Mouse (Mus musculus) ES-E14 (cell line): Measurements from ENCODE around the gene Glod4. TPM values are rescaled to one million over a fixed set of nuclear protein-coding genes. Genes with fewer than 3 reads are reported as not detected.
A peak's percentile ranks its signal among the peaks of the same experiment; 100 is the strongest.

Experiments
- DNase-seq: peaks from one replicate; pipeline ENCODE4 v3.0.0-alpha.2; 2013; ENCODE audit warnings: low read depth, low spot score
- H3K27ac ChIP-seq: 2 replicates; pipeline ENCODE4 v1.5.1; 2012; ENCODE audit warnings: low read depth, mild to moderate bottlenecking, low read length, moderate library complexity, mixed read lengths; ENCODE audit not compliant: poor library complexity, insufficient read depth, severe bottlenecking
- H3K36me3 ChIP-seq: 2 replicates; pipeline ENCODE4 v1.6.1; 2012; ENCODE audit warnings: mild to moderate bottlenecking, low read length, moderate library complexity, mixed read lengths; ENCODE audit not compliant: control insufficient read depth, poor library complexity, insufficient read depth, severe bottlenecking
- H3K4me1 ChIP-seq, 2 experiments: fragments of 150-350 bp in 1 of 2; sonication (generic) in 1 of 2; 2 replicates each; pipeline ENCODE4 v1.6.1; 2012; ENCODE audit warnings: low read length in 2 of 2, mild to moderate bottlenecking in 1 of 2, mixed read lengths in 1 of 2; ENCODE audit not compliant: control insufficient read depth in 2 of 2, insufficient read depth in 2 of 2, poor library complexity in 1 of 2
- H3K4me3 ChIP-seq, 2 experiments: fragments of 150-350 bp in 1 of 2; sonication (generic) in 1 of 2; 2 replicates each; pipeline ENCODE4 v1.5.1; 2012; ENCODE audit warnings: low read length in 2 of 2, low read depth in 1 of 2, mild to moderate bottlenecking in 1 of 2, mixed read lengths in 1 of 2; ENCODE audit not compliant: insufficient read depth in 1 of 2, poor library complexity in 1 of 2, severe bottlenecking in 1 of 2
- H3K9ac ChIP-seq: 2 replicates; pipeline ENCODE4 v1.6.1; 2012; ENCODE audit warnings: low read depth, mild to moderate bottlenecking, low read length, mixed read lengths; ENCODE audit not compliant: poor library complexity, insufficient read depth, severe bottlenecking
- H3K9me3 ChIP-seq: fragments of 150-350 bp; sonication (generic); 2 replicates; pipeline ENCODE4 v1.6.1; 2012; ENCODE audit warnings: low read depth, mild to moderate bottlenecking, low read length; ENCODE audit not compliant: control insufficient read depth, insufficient read depth
- CHD2 ChIP-seq: IDR thresholded peaks from 2 replicates; pipeline ENCODE4 v1.6.1; 2014; ENCODE audit warnings: mild to moderate bottlenecking, low read depth, low read length, inconsistent platforms
- HCFC1 ChIP-seq: IDR thresholded peaks from 2 replicates; pipeline ENCODE4 v1.6.1; 2012; ENCODE audit warnings: low read length, inconsistent platforms, borderline replicate concordance; ENCODE audit not compliant: insufficient read depth
- MAFK ChIP-seq: IDR thresholded peaks from 2 replicates; pipeline ENCODE4 v1.6.1; 2014; ENCODE audit warnings: mild to moderate bottlenecking, low read depth, low read length, inconsistent platforms; ENCODE audit not compliant: insufficient read depth
- ZC3H11A ChIP-seq: IDR thresholded peaks from 2 replicates; pipeline ENCODE4 v1.6.1; 2012; ENCODE audit warnings: low read depth, mild to moderate bottlenecking, inconsistent platforms, low read length, borderline replicate concordance
- ZNF384 ChIP-seq: IDR thresholded peaks from 2 replicates; pipeline ENCODE4 v1.6.1; 2012; ENCODE audit warnings: low read depth, low read length, inconsistent platforms
- in situ Hi-C, 2 experiments: fragments of 600-800 bp; cut with MboI; formaldehyde crosslinking; loops; one replicate each; pipeline ENCODE4 v1.15.1; 2025; ENCODE audit warnings: low sequenced_read_pairs in 2 of 2, inconsistent platforms in 1 of 2; ENCODE audit not compliant: unreplicated experiment in 2 of 2
- total RNA-seq: library from RNA; depleted of rRNA; stranded (reverse); fragments of 300-350 nt; gene quantifications from 2 replicates; pipeline ENCODE4 v1.2.3, GENCODE M21; 2012

Gene Glod4
- total RNA-seq, 1 experiment = 65.5 TPM

GRCm38 (mm10) chr11:76170207-76170606, 73.3 kb downstream of the Glod4 start:
- Histone ChIP-seq H3K4me3 (no peak overlapping the region), H3K27ac (no peak overlapping the region), H3K36me3 (0 out of 2 replicates have a peak, but pooled peaks cover 3% of the 10 kb centered on the region), H3K9me3 (no peaks in the 10 kb centered on the region), H3K4me1 (no peaks in the 10 kb centered on the region), H3K9ac (no peak overlapping the region)
- no peak for DNase-seq
- in situ Hi-C loops = loop anchor here in 1 of 2 experiments (10.0 kb wide), 1 partner anchor 85 kb away; no protein-coding TSS in a partner anchor
- TF ChIP-seq ZNF384 (no peak), HCFC1 (no peak), MAFK (no peak), CHD2 (no peak)

GRCm38 (mm10) chr11:76168976-76169375, 74.5 kb downstream of the Glod4 start:
- H3K36me3 ChIP-seq = 0 out of 2 replicates have a peak, but pooled peaks cover 3% of the 10 kb centered on the region
- H3K4me3 ChIP-seq = no peak overlapping the region
- no peak for DNase-seq
- no peaks in the 10 kb centered on the region for H3K9me3 ChIP-seq
- in situ Hi-C loops = no loop called here
- TF ChIP-seq ZC3H11A (no peak), MAFK (no peak), CHD2 (no peak), ZNF384 (no peak), HCFC1 (no peak)
- H3K27ac ChIP-seq = no peak overlapping the region
- no peak overlapping the region for H3K9ac ChIP-seq
- H3K4me1 ChIP-seq = no peaks in the 10 kb centered on the region

GRCm38 (mm10) chr11:76167079-76167765, 76.3 kb downstream of the Glod4 start:
- no peak overlapping the region for H3K9ac ChIP-seq
- in situ Hi-C loops = no loop called here
- peak; percentile 65 for DNase-seq

GRCm38 (mm10) chr11:76166657-76167056, 76.9 kb downstream of the Glod4 start:
- Histone ChIP-seq H3K4me1 (no peaks in the 10 kb centered on the region), H3K9me3 (no peaks in the 10 kb centered on the region), H3K4me3 (no peak overlapping the region), H3K27ac (no peak overlapping the region), H3K9ac (no peak overlapping the region), H3K36me3 (no peaks in the 10 kb centered on the region)
- TF ChIP-seq ZNF384 (no peak), HCFC1 (no peak), ZC3H11A (no peak), CHD2 (no peak), MAFK (no peak)
- in situ Hi-C loops = no loop called here
- DNase-seq = no peak

More at GRCm38 (mm10) chr11:76167079-76167765, 76.3 kb downstream of the Glod4 start:
- Histone ChIP-seq H3K4me3 (no peak overlapping the region), H3K27ac (no peak overlapping the region), H3K4me1 (no peaks in the 10 kb centered on the region), H3K9me3 (no peaks in the 10 kb centered on the region), H3K36me3 (no peaks in the 10 kb centered on the region)
- no peak for TF ChIP-seq CHD2
- peak; percentile 97 for TF ChIP-seq ZC3H11A
- no peak for TF ChIP-seq MAFK

- TF ChIP-seq CHD2 (no peak), HCFC1 (no peak), ZNF384 (no peak), ZC3H11A (no peak), MAFK (no peak)
- no peak overlapping the region for H3K9ac ChIP-seq
- in situ Hi-C loops = no loop called here
- no peak overlapping the region for H3K4me3 ChIP-seq
- no peak for DNase-seq
- no peaks in the 10 kb centered on the region for H3K36me3 ChIP-seq
- H3K27ac ChIP-seq = no peak overlapping the region
- no peaks in the 10 kb centered on the region for H3K9me3 ChIP-seq
- H3K4me1 ChIP-seq = no peaks in the 10 kb centered on the region
These were observed 83.3 kb downstream of the Glod4 start for GRCm38 (mm10) chr11:76160251-76160650.
